Mouse (Mus musculus) forebrain, postnatal 0 days (tissue): ENCODE results near the gene Amhr2. TPM values are rescaled to one million over a fixed set of nuclear protein-coding genes. Genes with fewer than 3 reads are reported as not detected.

Experiments
- ATAC-seq: fragments of 200-750 bp; cut with Nextera tagmentation; 2 replicates; pipeline ENCODE4 v1.8.0; 2017; ENCODE audit warnings: mild to moderate bottlenecking, moderate library complexity
- DNase-seq: peaks from one replicate; pipeline ENCODE4 v3.0.0-alpha.2; 2015
- H3K27ac ChIP-seq: fragments of 300-500 bp; sonication (generic); 2 replicates; pipeline ENCODE4 v1.5.1; 2014; ENCODE audit warnings: low read depth, mild to moderate bottlenecking, antibody characterized with exemption, low read length, moderate library complexity, mixed read lengths
- H3K27me3 ChIP-seq: fragments of 300-500 bp; sonication (generic); 2 replicates; pipeline ENCODE4 v1.6.1; 2014; ENCODE audit warnings: mild to moderate bottlenecking, low read length, mixed read lengths; ENCODE audit not compliant: insufficient read depth
- H3K36me3 ChIP-seq: fragments of 300-500 bp; sonication (generic); 2 replicates; pipeline ENCODE4 v1.6.1; 2014; ENCODE audit warnings: mild to moderate bottlenecking, moderate library complexity; ENCODE audit not compliant: insufficient read depth
- H3K4me1 ChIP-seq: fragments of 300-500 bp; sonication (generic); 2 replicates; pipeline ENCODE4 v1.6.1; 2014; ENCODE audit warnings: antibody characterized with exemption; ENCODE audit not compliant: insufficient read depth
- H3K4me2 ChIP-seq: fragments of 300-500 bp; sonication (generic); 2 replicates; pipeline ENCODE4 v1.6.1; 2014; ENCODE audit warnings: low read depth, mild to moderate bottlenecking, moderate library complexity
- H3K4me3 ChIP-seq: fragments of 300-500 bp; sonication (generic); 2 replicates; pipeline ENCODE4 v1.5.1; 2014; ENCODE audit warnings: low read depth, low read length, mixed read lengths
- H3K9ac ChIP-seq: fragments of 300-500 bp; sonication (generic); 2 replicates; pipeline ENCODE4 v1.6.1; 2014; ENCODE audit warnings: mild to moderate bottlenecking
- H3K9me3 ChIP-seq: fragments of 300-500 bp; sonication (generic); 2 replicates; pipeline ENCODE4 v1.6.1; 2016; ENCODE audit warnings: low read length
- CTCF ChIP-seq: sonication (generic); IDR thresholded peaks from 2 replicates; pipeline ENCODE4 v1.5.1; 2016; ENCODE audit warnings: antibody characterized with exemption, control low read depth, low read depth
- WGBS: fragments of 180-500 bp; shearing (Covaris S2); extraction: QIAGEN DNeasy Blood & Tissue Kit; methylation state at CpG from one replicate; pipeline ENCODE4 v1.1.7; 2014; 5-methylcytosine and 5-hydroxymethylcytosine counted together
- polyA plus RNA-seq: library from polyadenylated mRNA; unstranded; fragments of >200 nt; fragmentation: Nextera tagmentation; extraction: Ambion mirVana; gene quantifications from 2 replicates; pipeline ENCODE4 v1.2.1, GENCODE M21; 2015
- total RNA-seq: library from RNA; depleted of rRNA; stranded (reverse); fragments of >200 nt; gene quantifications from 2 replicates; pipeline ENCODE4 v1.2.3, GENCODE M21; 2014

Gene Amhr2
- total and polyA plus RNA-seq, 2 experiments from 2014 or later, result 0.65 to 1.1 TPM

- no peak overlapping the region for H3K4me3 ChIP-seq
- no peaks in the 10 kb centered on the region for H3K9me3 ChIP-seq
- no peak for TF ChIP-seq CTCF
- DNase-seq, result no peak
- H3K27me3 ChIP-seq, result no peaks in the 10 kb centered on the region
- H3K4me2 ChIP-seq, result peak overlapping the region; percentile 64
- 73% methylated on average over 5 of the region's 5 CpGs for WGBS
- peaks cover 6% of the 10 kb centered on the region; the same call in 1 of the 2 replicates for H3K4me1 ChIP-seq
- ATAC-seq, result no peak
- no peak overlapping the region for H3K27ac ChIP-seq
- no peak overlapping the region for H3K9ac ChIP-seq
- no peaks in the 10 kb centered on the region for H3K36me3 ChIP-seq
These were observed 14.7 kb downstream of the Amhr2 start for GRCm38 (mm10) chr15:102459847-102460246.

GRCm38 (mm10) chr15:102460409-102460808, 15.2 kb downstream of the Amhr2 start:
- no peak overlapping the region for H3K9ac ChIP-seq
- peaks cover 6% of the 10 kb centered on the region; the same call in 1 of the 2 replicates for H3K4me1 ChIP-seq
- H3K4me3 ChIP-seq, result no peak overlapping the region
- no peak for ATAC-seq
- no peaks in the 10 kb centered on the region for H3K9me3 ChIP-seq
- no peak for TF ChIP-seq CTCF
- 79% methylated on average over 12 of the region's 12 CpGs for WGBS
- no peak overlapping the region for H3K4me2 ChIP-seq
- H3K27ac ChIP-seq, result no peak overlapping the region
- no peaks in the 10 kb centered on the region for H3K36me3 ChIP-seq
- DNase-seq, result no peak
- H3K27me3 ChIP-seq, result no peaks in the 10 kb centered on the region

GRCm38 (mm10) chr15:102460971-102461370, 15.8 kb downstream of the Amhr2 start:
- no peak for TF ChIP-seq CTCF
- 72% methylated on average over 4 of the region's 4 CpGs for WGBS
- no peak overlapping the region for H3K9ac ChIP-seq
- no peaks in the 10 kb centered on the region for H3K9me3 ChIP-seq
- H3K27ac ChIP-seq, result no peak overlapping the region
- DNase-seq, result no peak
- no peak overlapping the region for H3K4me3 ChIP-seq
- no peak for ATAC-seq
- peaks cover 6% of the 10 kb centered on the region; the same call in 1 of the 2 replicates for H3K4me1 ChIP-seq
- no peak overlapping the region for H3K4me2 ChIP-seq
- H3K27me3 ChIP-seq, result no peaks in the 10 kb centered on the region
- no peaks in the 10 kb centered on the region for H3K36me3 ChIP-seq

GRCm38 (mm10) chr15:102461430-102462075, 16.4 kb downstream of the Amhr2 start:
- no peak for TF ChIP-seq CTCF
- H3K4me2 ChIP-seq, result no peak overlapping the region
- H3K27me3 ChIP-seq, result no peaks in the 10 kb centered on the region

GRCm38 (mm10) chr15:102463666-102464065, 18.5 kb downstream of the Amhr2 start:
- DNase-seq (no peak), ATAC-seq (no peak)
- Histone ChIP-seq H3K9me3 (no peaks in the 10 kb centered on the region), H3K27ac (no peak overlapping the region), H3K27me3 (no peaks in the 10 kb centered on the region), H3K4me1 (peaks cover 6% of the 10 kb centered on the region; the same call in 1 of the 2 replicates), H3K9ac (no peak overlapping the region), H3K4me3 (no peak overlapping the region), H3K36me3 (no peaks in the 10 kb centered on the region), H3K4me2 (no peak overlapping the region)
- TF ChIP-seq CTCF, result peak; percentile 50

More at GRCm38 (mm10) chr15:102461430-102462075, 16.4 kb downstream of the Amhr2 start:
- Histone ChIP-seq H3K27ac (no peak overlapping the region), H3K4me3 (no peak overlapping the region), H3K4me1 (peaks cover 6% of the 10 kb centered on the region; the same call in 1 of the 2 replicates), H3K36me3 (no peaks in the 10 kb centered on the region), H3K9ac (no peak overlapping the region), H3K9me3 (no peaks in the 10 kb centered on the region)
- ATAC-seq (no peak), DNase-seq (no peak)
- WGBS, result 81% methylated on average over 9 of the region's 9 CpGs

GRCm38 (mm10) chr15:102468675-102469370, 23.7 kb downstream of the Amhr2 start:
- Histone ChIP-seq H3K4me1 (peaks cover 6% of the 10 kb centered on the region; the same call in 1 of the 2 replicates), H3K9me3 (no peaks in the 10 kb centered on the region), H3K27ac (no peak overlapping the region), H3K27me3 (no peaks in the 10 kb centered on the region), H3K4me2 (no peak overlapping the region), H3K4me3 (no peak overlapping the region), H3K9ac (no peak overlapping the region), H3K36me3 (no peaks in the 10 kb centered on the region; the same call in 1 of the 2 replicates)
- WGBS, result 98% methylated on average over 9 of the region's 9 CpGs
- ATAC-seq (no peak), DNase-seq (no peak)
- TF ChIP-seq CTCF, result no peak

- Histone ChIP-seq H3K9ac (peak within 1 kb of the TSS; percentile 81), H3K27me3 (no peaks in the 10 kb centered on the region), H3K9me3 (no peaks in the 10 kb centered on the region), H3K36me3 (peaks cover 8% of the 10 kb centered on the region), H3K27ac (peak within 1 kb of the TSS; percentile 97), H3K4me3 (peak within 1 kb of the TSS; percentile 88), H3K4me1 (peaks cover 6% of the 10 kb centered on the region; the same call in 1 of the 2 replicates), H3K4me2 (peak within 1 kb of the TSS; percentile 63)
- ATAC-seq (peak; percentile 98), DNase-seq (peak; percentile 99)
- 3% methylated on average over 37 of the region's 40 CpGs for WGBS
- peak; percentile 88 for TF ChIP-seq CTCF
These were observed 25.0 kb downstream of the Amhr2 start, which contains the start of gene Pcbp2 for GRCm38 (mm10) chr15:102470183-102470604. TSS of gene Pcbp2 (plus strand) at chr15:102470539.
